Mouse (Mus musculus): ENCODE data around the gene Ppfia3. TPM values are rescaled to one million over a fixed set of nuclear protein-coding genes. Genes with fewer than 3 reads are reported as not detected.
A peak's percentile ranks its signal among the peaks of the same experiment; 100 is the strongest.
"Not testable (repeated sequence)": the region's sequence is repeated elsewhere in the genome, so short reads cannot be mapped to it uniquely, and the experiment has no call there.

Gene Ppfia3
- polyA plus RNA-seq, 1 experiment from 2014 or later = 19.8 TPM

DNA sequence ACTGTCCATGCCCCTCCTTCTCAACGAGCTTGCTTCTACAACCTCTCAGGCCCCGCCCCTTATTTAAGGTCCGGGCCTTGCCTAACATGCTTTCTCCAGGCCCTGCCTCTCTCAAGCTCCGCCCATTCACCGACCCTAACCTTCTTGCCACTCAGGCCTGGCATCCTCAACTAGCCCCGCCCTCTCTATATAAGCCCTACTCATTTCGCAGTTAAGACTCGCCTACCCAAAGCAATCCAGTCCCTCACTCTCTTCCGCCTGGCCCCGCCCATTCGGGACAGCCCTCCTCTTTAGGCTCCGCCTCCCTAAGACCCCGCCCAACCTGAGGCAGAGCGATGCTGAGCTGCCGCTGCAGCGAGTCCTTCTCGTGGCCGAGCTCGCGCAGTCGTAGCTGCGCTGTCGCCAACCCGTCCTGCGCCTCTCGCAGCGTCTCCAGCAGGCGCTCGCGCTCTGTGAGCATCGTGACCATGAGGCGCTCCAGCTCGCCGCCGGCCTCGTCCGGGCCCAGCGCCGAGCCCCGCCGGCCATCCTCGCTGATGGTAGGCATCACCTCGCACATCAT, 5.5 kb downstream of the Ppfia3 start:
- H3K9me3 ChIP-seq = no peaks in the 10 kb centered on the region
- peak; percentile 91 for ATAC-seq
- H3K27me3 ChIP-seq = peaks cover 24% of the 10 kb centered on the region
- peaks cover 44% of the 10 kb centered on the region for H3K4me1 ChIP-seq (replicated peaks)
- WGBS = under 1% methylated on average over 43 of the region's 43 CpGs
- H3K4me3 ChIP-seq (replicated peaks) = peak overlapping the region; percentile 50
- peak overlapping the region; percentile 79 for H3K9ac ChIP-seq (replicated peaks)
- H3K36me3 ChIP-seq = peaks cover 28% of the 10 kb centered on the region
- H3K4me2 ChIP-seq (replicated peaks) = peak overlapping the region; percentile 86
- H3K27ac ChIP-seq = peak overlapping the region; percentile 81

DNA sequence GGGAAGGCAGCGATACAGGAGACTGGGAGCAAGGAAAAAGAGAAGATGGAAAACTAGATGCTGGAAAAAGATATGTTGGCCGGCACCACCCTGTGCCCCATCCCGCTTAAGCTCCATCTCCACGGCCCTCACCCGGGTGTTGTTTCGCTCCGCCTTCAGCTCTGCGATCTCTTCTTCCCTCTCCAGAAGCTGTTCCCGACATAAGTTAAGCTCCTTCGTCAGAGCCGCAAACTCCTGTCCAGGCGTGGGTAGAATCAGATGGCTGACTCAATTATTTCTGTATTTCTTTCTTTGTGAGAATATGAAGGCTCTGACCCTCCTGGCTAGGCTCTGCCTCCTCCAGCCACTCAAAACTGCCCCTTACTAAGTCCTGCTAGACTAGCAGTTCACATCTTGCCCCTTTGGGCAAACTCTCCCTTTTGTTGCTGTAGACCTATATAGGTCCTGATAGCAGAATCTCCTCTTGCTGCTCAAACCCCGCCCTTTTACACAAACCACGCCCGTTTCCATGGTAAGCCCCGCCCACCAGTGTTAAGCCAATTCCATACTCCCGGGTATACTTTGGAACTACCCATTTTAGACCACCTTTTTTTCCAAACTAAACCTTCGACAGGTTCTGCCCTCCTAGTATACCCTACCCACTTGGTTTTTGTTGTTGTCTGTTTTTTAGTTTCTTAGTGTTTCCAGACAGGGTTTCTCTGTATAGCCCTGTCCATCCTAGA, 6.3 kb downstream of the Ppfia3 start:
- peak overlapping the region; percentile 50; the same call in 1 of the 2 replicates for H3K4me3 ChIP-seq (replicated peaks)
- peaks cover 39% of the 10 kb centered on the region for H3K4me1 ChIP-seq (replicated peaks)
- 56% methylated on average over 18 of the region's 18 CpGs for WGBS
- peaks cover 35% of the 10 kb centered on the region for H3K36me3 ChIP-seq
- H3K4me2 ChIP-seq (replicated peaks) = peak overlapping the region; percentile 86
- no peak overlapping the region for H3K9ac ChIP-seq (replicated peaks)
- peak overlapping the region; percentile 81; the same call in 1 of the 2 replicates for H3K27ac ChIP-seq
- no peaks in the 10 kb centered on the region for H3K9me3 ChIP-seq
- ATAC-seq = peak; percentile 26
- H3K27me3 ChIP-seq = peaks cover 24% of the 10 kb centered on the region

DNA sequence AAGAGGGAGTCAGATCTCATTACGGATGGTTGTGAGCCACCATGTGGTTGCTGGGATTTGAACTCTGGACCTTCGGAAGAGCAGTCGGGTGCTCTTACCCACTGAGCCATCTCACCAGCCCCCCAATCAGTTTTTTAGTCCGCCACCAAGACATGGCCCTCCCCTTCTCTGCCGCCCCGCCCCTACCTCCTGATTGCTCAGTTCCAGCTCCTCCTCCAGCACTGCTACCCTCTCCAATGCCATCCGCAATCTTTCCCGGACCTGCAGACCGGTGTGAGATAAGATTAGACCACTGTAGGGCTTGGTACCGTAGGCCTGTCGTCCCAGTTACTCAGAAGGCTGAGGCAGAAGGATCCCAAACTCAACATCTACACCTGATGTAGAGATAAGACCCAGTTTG, 7.7 kb downstream of the Ppfia3 start:
- not testable (repeated sequence) for H3K4me3 ChIP-seq (replicated peaks); H3K27ac ChIP-seq; H3K9me3 ChIP-seq; H3K9ac ChIP-seq (replicated peaks); H3K4me2 ChIP-seq (replicated peaks); ATAC-seq
- 72% methylated on average over 10 of the region's 11 CpGs for WGBS
- Histone ChIP-seq H3K4me1 (replicated peaks) (peaks cover 28% of the 10 kb centered on the region), H3K27me3 (peaks cover 22% of the 10 kb centered on the region), H3K36me3 (peaks cover 47% of the 10 kb centered on the region)

DNA sequence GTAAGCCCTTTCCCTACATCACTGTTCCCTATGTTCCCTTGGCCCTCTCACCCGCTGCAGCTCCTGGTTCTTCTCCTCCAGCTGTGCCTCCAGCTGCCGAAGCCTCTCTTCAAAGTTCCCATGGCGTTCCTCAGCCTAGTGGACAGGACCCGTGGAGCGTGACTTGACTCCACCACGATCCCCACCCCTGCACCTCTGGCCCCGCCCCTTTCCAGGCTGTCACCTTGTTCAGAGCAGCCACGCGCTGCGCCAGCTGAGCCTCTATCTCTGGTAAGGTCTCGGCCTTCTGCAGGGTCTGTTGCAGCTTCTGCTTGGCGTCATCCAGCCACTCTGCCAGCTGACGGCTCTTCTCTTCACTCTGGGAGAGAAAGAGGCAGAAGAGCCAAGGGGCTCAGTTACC, 10.7 kb downstream of the Ppfia3 start:
- H3K27ac ChIP-seq = no peak overlapping the region
- no peak overlapping the region for H3K4me2 ChIP-seq (replicated peaks)
- peaks cover 73% of the 10 kb centered on the region for H3K36me3 ChIP-seq
- no peak overlapping the region for H3K9ac ChIP-seq (replicated peaks)
- H3K4me1 ChIP-seq (replicated peaks) = 0 out of 2 replicates have a peak, but pooled peaks cover 2% of the 10 kb centered on the region
- 65% methylated on average over 13 of the region's 13 CpGs for WGBS
- H3K9me3 ChIP-seq = no peaks in the 10 kb centered on the region
- 0 out of 2 replicates have a peak, but pooled peaks cover 2% of the 10 kb centered on the region for H3K27me3 ChIP-seq
- no peak for ATAC-seq
- H3K4me3 ChIP-seq (replicated peaks) = no peak overlapping the region

DNA sequence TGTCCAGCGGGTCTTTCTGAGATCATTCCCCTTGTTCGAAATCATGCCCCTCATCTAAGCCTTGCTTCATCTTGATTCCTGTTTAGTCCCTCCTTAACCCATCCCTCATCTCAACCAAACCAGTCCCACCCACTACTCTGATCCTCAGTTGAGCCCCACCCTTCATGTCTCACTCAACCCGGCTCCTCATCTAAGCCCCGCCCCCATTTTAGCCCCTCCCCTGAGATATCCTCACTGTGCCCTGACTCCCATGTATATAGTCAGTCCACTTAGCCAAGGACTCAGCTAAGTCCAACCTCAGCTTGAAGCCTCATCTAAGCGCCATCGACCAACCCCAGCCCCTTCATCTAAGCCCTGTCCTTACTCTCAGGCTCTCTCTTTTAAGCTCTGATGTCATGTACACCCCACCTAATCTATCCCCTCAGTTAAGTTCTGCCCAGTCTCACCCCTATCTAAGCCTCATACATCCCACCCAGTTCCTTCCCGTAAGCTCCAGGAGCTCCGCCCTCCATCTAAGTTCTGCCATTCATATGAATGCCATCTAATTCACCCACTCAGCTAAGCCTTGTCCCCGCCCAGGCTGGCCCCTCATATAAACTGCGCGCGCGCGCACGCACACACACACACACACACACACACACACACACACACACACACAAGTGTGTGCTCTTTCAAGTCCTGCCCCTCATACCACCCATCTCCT, 11.3 kb downstream of the Ppfia3 start:
- Histone ChIP-seq H3K4me1 (replicated peaks) (no peaks in the 10 kb centered on the region), H3K27ac (no peak overlapping the region), H3K9me3 (no peaks in the 10 kb centered on the region), H3K4me2 (replicated peaks) (no peak overlapping the region), H3K4me3 (replicated peaks) (no peak overlapping the region), H3K27me3 (0 out of 2 replicates have a peak, but pooled peaks cover under 1% of the 10 kb centered on the region), H3K36me3 (peaks cover 79% of the 10 kb centered on the region), H3K9ac (replicated peaks) (no peak overlapping the region)
- 74% methylated on average over 15 of the region's 15 CpGs for WGBS
- ATAC-seq = 0 out of 2 replicates have a peak, but pooled peaks have one; percentile 45

DNA sequence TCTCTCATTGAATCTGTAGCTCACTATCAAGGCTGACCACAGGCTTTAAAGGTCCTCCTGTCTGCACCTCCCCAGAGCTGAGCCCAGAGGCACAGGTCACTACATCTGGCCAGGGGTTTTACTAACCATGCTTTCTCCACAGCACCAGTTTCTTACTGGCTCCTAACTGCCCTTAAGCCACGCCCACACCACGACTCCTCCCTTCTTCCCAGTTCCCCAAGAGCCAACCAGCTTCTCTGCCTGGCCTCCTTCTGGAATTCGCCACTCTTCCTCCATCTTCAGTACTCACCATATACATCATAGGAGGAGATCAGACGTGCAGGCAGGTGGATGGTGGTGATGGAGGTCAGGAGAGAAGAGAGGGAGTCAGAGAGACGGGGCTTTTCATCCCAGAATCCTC, 13.8 kb downstream of the Ppfia3 start:
- H3K36me3 ChIP-seq = peaks cover 93% of the 10 kb centered on the region
- no peaks in the 10 kb centered on the region for H3K27me3 ChIP-seq
- no peaks in the 10 kb centered on the region for H3K4me1 ChIP-seq (replicated peaks)
- no peaks in the 10 kb centered on the region for H3K9me3 ChIP-seq
- no peak overlapping the region for H3K4me3 ChIP-seq (replicated peaks)
- H3K4me2 ChIP-seq (replicated peaks) = no peak overlapping the region
- H3K27ac ChIP-seq = no peak overlapping the region
- H3K9ac ChIP-seq (replicated peaks) = no peak overlapping the region
- 18% methylated on average over 5 of the region's 5 CpGs for WGBS
- ATAC-seq = no peak

DNA sequence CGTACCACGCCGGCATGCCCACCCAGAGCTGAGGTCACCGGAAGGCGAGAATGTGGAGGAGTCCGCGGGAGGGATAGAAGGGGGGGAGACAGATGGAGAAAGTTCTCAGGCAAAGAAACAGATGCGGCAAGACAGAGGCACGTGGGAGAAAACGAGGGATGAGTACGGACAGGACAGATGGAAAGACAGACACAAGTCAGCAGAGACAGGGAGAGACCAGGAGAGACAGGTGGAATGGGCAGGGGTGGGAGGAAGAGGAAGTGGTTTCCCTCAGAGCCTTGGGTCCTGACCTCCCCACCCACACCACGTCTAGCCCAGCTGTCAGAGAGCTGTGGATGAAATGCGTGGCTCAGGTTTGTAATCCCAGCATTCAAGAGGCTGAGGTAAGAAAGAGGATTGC, 19.9 kb downstream of the Ppfia3 start:
- no peak overlapping the region for H3K9ac ChIP-seq (replicated peaks)
- H3K4me1 ChIP-seq (replicated peaks) = no peaks in the 10 kb centered on the region
- 82% methylated on average over 13 of the region's 13 CpGs for WGBS
- no peaks in the 10 kb centered on the region for H3K9me3 ChIP-seq
- no peak overlapping the region for H3K27ac ChIP-seq
- no peak overlapping the region for H3K4me3 ChIP-seq (replicated peaks)
- H3K27me3 ChIP-seq = peaks cover 4% of the 10 kb centered on the region; the same call in 1 of the 2 replicates
- no peak for ATAC-seq
- H3K36me3 ChIP-seq = peaks cover 84% of the 10 kb centered on the region
- H3K4me2 ChIP-seq (replicated peaks) = no peak overlapping the region

DNA sequence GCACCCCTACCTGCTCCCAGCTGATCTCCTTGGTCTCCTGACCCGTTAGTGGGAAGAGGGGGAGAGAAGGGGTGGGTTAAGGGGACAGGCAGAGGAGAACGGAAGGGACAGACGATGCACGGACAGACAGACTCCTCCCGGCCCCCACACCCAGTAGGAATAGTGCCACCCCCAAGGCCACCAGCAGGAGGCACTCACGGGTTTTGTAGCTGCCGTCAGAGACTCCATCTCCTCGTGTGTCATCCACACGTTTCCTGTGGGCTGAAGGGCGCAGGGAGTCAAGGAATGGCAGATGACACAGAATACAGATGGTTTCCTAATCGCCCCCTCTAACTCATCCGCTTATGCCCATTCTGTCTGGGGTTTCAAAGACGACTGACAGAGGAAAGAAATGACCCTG, 23.3 kb downstream of the Ppfia3 start:
- no peaks in the 10 kb centered on the region for H3K9me3 ChIP-seq
- peaks cover 56% of the 10 kb centered on the region for H3K36me3 ChIP-seq

DNA sequence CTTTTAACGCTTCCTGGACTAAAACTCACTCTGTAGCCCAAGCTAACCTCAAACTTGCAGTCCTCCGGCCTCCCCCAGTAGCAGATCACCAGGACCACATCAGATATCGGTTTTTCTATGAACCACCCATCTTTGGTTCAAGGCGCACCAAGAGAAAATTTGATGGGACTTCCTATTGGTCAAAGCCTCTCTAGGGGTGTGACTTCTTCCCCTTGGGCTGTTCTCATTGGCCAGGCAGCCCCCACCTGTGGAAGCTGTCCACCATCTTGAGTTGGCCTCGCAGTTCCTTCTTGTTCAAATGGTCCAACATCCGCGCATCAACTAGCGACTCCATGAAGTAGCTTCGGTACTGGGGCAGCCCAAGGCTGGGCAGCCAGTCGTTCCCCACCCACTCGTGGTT, 24.7 kb downstream of the Ppfia3 start:
- Histone ChIP-seq H3K9ac (replicated peaks) (no peak overlapping the region), H3K4me3 (replicated peaks) (no peak overlapping the region), H3K4me1 (replicated peaks) (peaks cover 36% of the 10 kb centered on the region), H3K27ac (no peak overlapping the region), H3K9me3 (no peaks in the 10 kb centered on the region), H3K36me3 (peaks cover 41% of the 10 kb centered on the region), H3K27me3 (peaks cover 26% of the 10 kb centered on the region), H3K4me2 (replicated peaks) (no peak overlapping the region)
- WGBS = 92% methylated on average over 11 of the region's 11 CpGs
- ATAC-seq = no peak

More for the DNA sequence above, 23.3 kb downstream of the Ppfia3 start:
- no peak for ATAC-seq
- no peak overlapping the region for H3K9ac ChIP-seq (replicated peaks)
- no peak overlapping the region for H3K4me3 ChIP-seq (replicated peaks)
- peaks cover 15% of the 10 kb centered on the region for H3K27me3 ChIP-seq
- no peak overlapping the region for H3K4me2 ChIP-seq (replicated peaks)
- H3K4me1 ChIP-seq (replicated peaks) = peaks cover 28% of the 10 kb centered on the region
- no peak overlapping the region for H3K27ac ChIP-seq
- 33% methylated on average over 13 of the region's 13 CpGs for WGBS

DNA sequence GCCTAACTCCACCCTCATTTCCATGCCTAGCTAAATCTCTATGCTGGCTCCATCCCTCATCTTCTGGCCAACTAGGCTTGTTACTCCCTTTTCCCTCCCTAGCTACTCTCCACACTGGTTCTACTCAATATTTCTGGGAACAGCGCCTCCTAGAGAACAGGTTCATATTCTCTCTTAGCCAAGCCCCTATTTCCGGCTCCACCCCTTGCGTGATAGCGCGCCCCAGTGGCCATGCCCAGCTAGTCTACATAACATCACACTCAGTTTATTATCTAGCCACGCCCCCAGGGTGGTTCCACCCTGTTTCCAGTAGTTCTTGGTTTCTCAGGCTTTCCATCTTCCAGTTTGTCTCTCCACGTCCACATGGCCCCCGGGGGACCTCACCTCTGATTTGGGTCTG, 25.5 kb downstream of the Ppfia3 start:
- no peak for ATAC-seq
- Histone ChIP-seq H3K36me3 (peaks cover 34% of the 10 kb centered on the region), H3K4me1 (replicated peaks) (peaks cover 36% of the 10 kb centered on the region), H3K27me3 (peaks cover 28% of the 10 kb centered on the region), H3K9me3 (no peaks in the 10 kb centered on the region), H3K4me2 (replicated peaks) (peak overlapping the region; percentile 79), H3K27ac (no peak overlapping the region), H3K4me3 (replicated peaks) (no peak overlapping the region), H3K9ac (replicated peaks) (no peak overlapping the region)
- 4% methylated on average over 8 of the region's 8 CpGs for WGBS

DNA sequence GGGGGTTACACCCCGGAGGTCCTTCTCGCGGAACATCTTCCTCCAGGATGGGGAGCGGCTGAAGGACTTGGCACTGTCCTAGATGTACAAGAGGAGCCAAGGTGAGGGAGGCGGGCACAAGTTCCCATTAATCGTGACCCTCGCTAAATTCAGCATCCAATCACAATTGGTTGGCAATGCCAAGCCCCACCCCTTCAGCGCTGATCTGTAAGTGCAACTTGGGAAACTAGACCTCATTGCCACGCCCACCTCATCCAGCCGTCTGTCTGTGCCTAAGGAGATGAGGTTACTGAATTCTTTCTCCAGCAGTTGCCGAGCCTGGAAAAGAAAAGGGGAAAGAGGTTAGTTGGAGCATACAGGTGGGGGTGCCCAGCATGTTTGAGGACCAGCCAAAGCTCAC, 26.1 kb downstream of the Ppfia3 start:
- Histone ChIP-seq H3K4me2 (replicated peaks) (peak overlapping the region; percentile 79), H3K4me3 (replicated peaks) (peak overlapping the region; percentile 50; the same call in 1 of the 2 replicates), H3K27ac (no peak overlapping the region), H3K9ac (replicated peaks) (no peak overlapping the region), H3K9me3 (no peaks in the 10 kb centered on the region), H3K4me1 (replicated peaks) (peaks cover 36% of the 10 kb centered on the region), H3K36me3 (peaks cover 28% of the 10 kb centered on the region), H3K27me3 (peaks cover 28% of the 10 kb centered on the region)
- ATAC-seq = no peak
- 1% methylated on average over 11 of the region's 11 CpGs for WGBS

DNA sequence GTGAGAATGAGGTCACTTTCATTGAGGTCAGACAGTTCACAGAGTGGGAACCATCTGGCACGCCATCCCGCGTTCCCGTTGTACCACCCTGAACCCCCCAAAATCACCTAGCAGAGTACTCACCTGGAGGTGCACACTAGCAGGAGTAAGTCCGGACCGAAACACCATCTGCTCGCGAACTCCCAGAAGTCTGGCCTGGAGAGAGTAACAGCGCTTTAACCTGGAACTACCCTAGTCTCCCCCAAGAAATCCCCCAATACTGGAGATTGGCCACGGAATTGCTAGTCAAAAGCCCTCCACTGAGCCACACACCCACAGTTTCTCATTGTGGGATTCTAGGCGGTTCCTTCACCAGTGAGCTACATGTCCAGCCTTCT, 26.8 kb downstream of the Ppfia3 start:
- H3K9me3 ChIP-seq = no peaks in the 10 kb centered on the region
- peaks cover 36% of the 10 kb centered on the region for H3K4me1 ChIP-seq (replicated peaks)
- peaks cover 28% of the 10 kb centered on the region for H3K27me3 ChIP-seq
- H3K36me3 ChIP-seq = peaks cover 21% of the 10 kb centered on the region
- peak overlapping the region; percentile 50 for H3K4me3 ChIP-seq (replicated peaks)
- H3K9ac ChIP-seq (replicated peaks) = peak overlapping the region; percentile 67
- ATAC-seq = no peak
- H3K27ac ChIP-seq = 0 out of 2 replicates have a peak overlapping the region, but pooled peaks have one; percentile 14
- peak overlapping the region; percentile 79 for H3K4me2 ChIP-seq (replicated peaks)
- WGBS = 4% methylated on average over 11 of the region's 11 CpGs
